Mouse (Mus musculus) spleen, postnatal 14 days (tissue): ENCODE measurements around the gene Fancc.
"Not testable (repeated sequence)": the region's sequence is repeated elsewhere in the genome, so short reads cannot be mapped to it uniquely, and the experiment has no call there.

Experiments used
- DNase-seq, 2 experiments: peaks; one replicate each; pipeline ENCODE4 v3.0.0; 2021 to 2022; ENCODE audit warnings: low spot score in 2 of 2

Gene Fancc

DNA sequence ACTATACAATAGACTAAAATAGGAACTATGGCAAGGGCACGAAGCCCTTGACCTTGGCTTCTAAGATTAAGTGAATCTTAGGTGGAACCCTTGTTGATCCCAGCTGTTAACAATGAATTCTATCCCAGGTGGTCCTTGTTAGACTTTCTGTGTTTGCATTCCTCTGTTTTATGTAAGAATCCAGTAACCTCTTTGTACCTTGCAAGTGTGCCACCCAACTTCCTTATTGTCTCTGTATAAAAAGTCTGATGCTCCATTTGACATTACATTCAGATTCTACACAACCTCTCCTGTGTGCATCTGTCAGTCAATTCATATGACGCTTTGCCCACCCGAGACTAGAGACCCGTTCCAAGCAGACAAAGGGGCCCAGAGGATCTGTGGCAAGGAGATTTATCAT, 143.8 kb downstream of the Fancc start:
- not testable (repeated sequence) for DNase-seq

DNA sequence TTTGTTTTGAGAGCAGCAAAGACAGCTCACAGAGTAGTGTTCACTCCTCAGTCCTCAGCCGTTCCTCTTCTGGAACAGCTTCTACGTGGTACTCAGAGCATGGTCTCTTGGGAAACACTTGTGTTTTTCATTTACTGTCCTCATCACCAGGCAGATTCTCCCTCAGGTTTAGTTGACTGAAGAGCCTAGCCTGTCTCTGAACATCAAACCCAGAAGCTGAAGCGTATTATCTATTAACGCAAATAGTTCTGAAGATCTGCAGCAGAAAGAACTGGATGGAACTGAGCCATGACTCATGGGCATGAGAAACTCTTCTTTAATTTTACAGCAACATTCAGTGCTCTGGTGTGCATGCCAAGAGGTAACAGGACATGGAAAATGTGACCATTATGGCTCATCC, 147.0 kb downstream of the Fancc start:
- no peak for DNase-seq

DNA sequence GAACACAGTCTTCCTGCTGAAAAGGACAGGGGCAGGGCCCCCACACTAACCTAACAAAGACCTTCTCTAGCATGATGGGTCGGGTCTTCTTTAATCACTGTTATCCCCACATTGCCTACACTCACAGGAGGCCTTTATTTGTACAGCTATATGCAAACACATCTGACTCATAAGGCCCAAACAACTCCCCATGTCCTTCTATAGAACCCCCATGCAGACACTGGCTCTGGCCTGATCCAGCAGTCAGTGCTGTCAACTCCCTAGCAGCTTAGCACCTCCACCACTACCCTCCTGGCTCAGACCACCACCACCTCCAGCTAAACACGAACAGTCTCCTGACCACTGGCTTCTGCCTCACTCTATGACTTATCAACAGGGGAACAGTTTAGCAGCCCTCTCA, 149.4 kb downstream of the Fancc start:
- DNase-seq = no peak

DNA sequence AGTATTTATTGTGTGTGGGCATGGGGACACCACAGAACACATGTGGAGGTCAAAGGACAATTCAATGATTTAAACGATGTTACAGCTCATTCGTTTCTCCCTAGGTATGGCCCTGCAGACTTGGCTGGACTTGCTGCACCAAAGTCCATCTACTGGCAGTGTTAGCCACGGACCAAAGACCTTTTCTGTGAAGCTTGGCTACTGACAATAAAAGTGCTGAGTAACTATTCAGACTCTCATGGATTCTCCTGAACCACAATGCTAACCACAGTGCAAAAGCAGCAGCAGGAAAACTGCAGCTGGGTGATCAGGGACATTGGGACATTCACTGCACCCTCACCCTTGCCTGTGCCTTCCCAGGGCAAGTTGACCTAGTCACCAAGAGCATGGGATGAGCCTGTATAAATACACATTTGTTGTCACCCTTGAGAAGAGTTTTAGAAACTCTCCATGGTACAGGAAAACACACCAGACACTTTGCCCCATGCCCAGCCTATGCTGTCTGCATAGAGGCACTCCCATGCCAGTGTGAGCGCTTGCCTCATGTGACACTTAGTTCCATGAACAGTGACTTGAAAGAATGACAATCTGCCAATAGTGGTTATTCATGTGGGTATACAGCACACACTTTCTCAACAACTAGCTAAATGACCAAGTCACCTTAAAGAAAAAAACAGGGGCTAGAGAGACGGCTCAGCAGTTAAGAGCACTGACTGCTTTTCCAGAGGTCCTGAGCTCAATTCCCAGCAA, 151.4 kb downstream of the Fancc start:
- DNase-seq = no peak

DNA sequence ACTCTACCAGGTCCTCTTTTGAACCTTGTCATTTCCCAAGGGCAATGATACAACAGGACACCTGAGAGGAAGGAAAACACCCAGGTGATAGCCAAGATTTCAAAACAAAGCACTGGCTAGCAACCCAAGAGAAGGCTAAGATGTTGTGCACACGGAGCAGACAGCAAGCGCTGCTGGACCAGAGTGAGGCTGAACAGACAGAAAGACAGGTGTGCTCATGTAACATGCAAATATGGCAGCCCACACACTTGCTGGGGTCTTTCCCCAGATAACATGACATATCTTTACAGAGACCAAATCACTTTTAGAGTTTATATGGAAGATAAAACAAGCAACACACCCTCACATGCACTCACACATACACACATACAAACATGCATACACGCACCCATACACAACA, 152.6 kb downstream of the Fancc start:
- no peak for DNase-seq

DNA sequence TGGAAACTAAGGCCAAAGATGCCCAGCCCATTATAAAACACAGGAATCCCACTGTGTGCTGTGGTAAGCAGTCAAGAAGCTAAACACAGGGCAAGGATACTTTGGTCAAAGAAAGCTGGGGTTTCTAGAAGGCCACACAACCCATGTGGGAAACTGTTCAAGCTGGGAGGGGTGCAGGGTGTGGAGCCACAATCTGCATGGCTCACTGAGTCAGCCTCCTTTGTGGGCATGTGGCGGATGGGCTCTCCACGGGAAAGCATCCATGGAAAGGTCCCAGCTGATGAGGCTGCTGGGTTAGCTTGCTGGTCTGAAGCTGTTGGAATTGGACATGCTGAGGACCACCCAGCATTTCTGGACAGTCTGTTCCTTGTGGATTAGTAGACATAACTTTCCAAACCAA, 154.3 kb downstream of the Fancc start:
- DNase-seq = no peak

DNA sequence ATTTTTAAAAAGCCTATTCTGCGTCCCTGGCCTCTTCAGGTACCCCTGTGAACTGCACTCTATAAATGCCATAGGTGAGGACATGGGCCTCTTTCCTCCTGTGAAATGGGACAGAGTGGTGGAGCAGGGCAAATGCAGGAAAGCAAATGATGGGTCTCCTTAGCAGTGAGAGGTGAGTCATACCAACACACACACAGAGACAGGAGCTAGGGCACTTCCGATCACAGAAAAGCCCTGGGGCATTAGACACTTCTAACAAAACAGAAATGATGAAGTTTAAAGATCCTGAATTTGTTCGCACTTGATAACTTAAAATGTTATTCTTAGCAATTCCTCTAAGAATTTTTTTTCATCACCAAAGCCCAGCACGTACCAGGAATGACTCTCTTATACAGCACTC, 157.1 kb downstream of the Fancc start:
- DNase-seq = no peak

DNA sequence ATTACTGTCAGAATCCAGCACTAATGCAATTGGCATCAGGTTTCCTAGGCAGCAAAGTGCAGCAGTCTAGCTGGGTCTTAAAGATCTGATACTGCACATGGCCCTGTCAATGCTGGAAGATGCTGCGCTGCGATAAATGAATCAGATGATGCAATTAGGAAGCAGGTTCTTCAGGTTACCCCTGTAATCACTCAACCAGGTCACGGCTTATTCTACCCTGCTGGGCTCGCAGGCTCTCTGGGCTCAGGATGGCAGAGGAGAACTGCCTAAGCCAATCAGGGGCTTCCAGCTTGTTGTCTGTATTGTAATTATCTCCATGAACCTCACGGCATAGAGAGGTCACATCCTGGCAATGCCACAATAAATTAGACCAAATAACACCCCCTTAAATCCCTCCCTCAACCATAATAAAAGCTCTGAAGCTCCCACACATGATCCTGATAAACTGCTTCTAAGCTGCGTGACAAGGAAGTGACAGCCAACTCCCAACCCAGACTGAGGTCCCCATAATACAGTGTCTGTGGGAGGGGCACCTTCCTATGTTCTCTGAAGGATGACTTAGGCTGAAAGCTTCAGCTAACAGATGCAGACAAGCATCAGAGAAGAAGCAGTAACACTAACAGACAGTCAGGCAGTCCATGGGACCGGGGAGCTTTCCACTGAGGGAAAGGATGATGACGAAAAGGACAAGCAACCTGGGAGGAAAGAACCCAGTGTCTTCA, 159.7 kb downstream of the Fancc start:
- DNase-seq = no peak

DNA sequence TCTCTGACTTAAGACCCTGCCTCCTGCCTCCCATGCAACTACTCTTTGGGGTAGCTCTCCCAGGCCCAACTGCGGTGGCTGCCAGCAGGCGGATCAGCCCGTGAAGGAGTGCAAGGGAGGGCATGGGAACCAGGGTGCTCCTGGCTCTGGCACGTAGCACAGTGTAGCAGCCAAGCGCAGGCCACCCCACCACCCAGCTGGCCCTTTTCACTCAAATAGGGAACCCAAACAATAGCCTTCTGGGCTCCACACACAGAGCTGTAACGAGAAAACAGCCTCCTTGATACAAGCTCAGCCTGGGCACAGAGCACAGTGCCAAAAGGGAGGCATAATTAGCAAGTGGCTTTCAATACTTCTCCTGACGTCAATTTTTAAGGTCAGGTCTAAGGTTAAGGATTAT, 160.7 kb downstream of the Fancc start:
- DNase-seq = no peak

DNA sequence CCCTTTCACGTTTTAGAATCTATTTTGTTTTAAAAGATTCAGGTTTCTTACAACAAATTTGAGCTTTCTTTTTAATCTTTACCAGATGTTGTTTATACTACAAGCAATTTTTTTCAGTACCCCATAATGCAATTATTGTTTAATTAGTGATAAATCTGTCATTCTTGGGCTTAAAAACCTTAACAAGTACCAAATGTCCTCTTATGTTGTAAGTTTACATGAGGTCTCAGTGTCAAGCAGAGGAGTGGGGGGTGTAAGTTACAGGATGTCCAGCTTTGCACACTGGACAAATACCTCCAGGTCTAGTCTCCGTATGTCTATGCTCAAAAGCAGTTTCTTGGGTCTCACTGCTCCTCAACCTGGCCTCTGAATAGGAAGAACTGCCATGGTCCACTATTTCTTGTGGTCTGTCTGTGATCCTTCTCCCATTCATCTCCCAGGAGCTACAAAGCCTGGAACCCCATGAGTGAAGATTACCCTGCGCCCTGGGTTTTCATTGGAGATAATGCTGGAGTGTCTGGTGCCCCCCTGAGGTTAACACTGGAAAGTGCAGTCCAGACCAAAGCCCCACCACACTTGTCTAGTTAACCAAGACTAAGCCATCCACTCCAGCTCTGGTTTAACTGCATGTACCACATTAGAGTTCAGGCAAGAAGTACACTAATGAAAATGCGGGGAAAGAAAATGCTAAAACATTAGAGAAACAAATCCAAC, 161.5 kb downstream of the Fancc start:
- peak in 1 of 2 experiments; percentile 8 for DNase-seq

DNA sequence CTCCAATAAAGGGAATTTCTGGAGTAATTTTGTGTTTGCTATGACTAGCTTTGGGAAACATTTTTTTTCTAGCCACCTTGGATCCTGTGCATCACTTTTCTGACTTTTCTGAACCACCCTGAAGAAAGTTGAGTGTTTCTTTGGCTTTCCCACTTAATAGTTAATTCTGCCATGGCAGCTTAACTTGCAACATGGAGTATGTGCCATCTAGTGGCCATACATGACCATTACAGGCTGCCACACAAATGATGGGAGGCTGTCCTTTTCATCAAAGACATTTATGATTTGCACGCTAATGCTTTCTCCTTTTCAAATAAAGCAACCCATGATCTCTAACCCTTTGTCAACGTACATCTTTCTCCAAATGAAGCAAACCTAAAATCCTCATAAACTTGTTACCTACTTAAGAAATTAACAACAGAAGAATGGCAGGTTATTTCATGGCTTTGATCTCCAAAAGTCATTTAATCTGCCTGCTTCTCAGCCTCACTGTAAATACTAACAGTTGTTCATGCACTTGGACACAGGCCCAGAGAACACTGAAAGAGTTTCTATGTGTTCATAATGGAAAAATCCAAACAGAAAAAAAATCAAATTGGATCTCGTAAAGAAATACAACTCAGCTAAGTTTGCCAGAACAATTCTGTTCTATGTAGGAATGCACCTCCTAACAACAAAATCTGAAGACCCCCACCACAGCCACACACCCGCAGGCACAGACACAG, 164.3 kb downstream of the Fancc start:
- peak in 1 of 2 experiments; percentile 28 for DNase-seq

DNA sequence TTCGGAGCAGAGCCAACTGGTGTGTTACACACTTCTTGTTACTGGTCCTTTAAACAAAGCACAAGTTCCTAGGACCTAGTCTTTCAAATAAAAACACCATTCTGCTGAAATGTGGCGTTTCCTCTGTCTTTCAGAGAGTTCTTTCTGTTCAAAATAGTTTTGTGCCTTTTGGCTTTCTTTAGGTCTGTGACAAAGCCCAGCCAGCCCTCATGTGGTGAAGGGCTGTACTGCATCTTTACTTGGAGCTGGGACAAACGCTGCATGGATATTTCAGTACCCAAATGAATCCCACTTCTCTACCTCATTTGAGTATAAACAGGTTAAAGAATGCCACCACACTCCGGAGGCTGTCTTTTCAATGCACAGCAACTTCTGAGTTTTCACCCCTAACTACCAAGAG, 165.7 kb downstream of the Fancc start:
- DNase-seq = peak in 1 of 2 experiments; percentile 31

DNA sequence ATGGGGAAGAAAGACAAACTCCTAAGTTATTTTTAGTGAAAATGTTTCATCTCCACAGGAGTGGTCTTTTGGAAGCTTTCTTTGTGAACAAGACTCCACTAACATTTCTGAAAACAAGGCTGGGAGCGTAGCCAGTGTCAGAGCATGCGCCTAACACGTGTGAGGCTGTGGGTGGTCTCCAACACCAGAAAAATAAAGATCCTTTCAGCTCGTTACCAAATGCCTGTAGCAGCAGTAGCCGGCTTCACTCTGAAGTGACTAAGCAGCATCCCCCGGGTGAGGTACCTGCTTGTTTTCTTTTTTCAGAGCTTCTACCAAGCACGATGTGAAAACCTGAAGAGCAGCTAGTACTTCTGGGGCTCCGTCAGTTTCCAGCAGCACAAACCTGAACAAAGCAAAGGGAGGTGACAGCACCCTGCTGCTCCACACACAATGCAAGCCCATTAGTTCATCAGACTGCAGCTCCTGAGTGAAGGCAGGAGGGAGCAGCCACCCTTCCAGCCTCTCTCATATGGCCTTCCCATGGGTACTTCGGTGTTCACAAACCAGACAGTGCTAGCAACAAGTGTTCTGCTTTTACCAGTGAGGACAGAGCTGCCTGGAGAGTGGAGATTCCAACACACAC, 166.7 kb downstream of the Fancc start:
- no peak for DNase-seq

DNA sequence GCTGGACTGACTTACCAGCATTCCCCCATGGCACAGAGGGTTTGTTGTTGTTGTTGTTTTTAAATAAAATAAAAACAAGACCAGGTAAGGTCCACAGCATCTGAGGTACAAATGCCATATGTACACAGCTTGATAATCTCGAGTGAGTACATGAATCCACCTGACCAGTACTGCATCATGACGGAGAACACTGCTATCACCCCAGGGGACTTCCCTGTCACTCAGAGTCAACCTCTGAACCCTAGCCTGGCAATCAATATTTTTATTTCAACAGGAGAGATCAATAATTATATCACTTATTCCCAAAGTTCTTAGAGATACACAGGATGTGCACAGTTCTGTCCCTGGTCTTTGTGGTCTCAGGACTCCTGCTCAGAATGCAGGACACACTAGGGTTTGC, 171.1 kb downstream of the Fancc start:
- DNase-seq = no peak

DNA sequence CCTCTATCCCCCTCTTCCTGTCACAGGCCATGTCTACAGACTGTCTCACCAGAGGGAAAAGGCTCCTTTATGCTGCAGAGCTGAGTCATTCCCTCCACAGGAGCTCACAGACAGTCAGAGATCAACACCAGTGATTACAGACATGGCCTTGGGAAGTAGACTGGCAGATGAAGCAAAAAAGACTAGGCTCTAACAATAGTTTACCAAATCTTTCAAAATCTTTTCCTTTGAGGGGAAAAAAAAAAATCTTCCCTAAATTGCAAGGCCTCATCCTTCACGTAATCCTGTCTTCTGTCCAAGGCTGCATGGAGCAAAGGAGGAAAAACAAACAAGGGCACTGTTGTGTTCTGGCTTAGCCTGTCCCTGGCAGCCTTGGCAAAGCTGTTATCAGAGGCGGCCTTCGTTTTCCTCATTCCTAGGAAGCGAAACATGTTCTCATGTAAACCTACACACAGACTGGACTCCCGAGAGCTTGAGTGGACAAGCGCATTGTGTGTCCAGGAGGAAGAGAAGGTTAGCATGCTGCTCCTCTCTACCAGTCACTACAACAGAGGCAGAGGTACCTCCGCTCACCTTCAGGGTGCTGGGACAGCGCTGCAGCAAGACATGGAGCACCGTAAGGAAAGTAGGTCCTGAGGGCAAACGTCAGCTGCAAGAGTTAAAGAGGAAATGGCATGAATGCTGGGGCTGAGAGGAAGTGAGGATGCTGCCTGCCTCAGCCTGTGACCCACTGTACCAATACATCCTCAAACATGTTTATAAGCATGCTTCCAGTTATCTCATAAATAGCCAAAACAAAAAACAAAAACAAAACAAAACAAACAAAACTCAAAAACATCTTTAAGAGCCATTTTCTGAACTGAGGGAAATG, 171.9 kb downstream of the Fancc start:
- no peak for DNase-seq

DNA sequence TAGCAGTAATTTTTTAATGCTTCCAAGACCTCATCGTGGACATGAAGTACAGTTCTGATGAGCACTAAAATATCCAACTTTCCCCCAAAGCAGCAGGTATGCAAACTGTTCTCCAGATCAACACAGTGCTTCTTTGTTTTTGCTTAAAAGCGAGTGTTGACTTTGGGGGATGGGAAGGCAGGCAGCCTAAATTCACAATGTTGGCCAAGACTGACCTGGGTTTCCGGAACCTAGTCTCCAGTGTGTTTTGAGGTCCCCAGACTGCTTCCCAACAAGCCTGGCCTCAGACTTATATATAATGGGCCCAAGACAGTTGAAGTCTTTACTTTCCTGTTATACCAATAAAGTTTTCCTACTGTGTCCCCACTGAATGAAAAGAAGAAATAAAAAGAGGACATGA, 172.8 kb downstream of the Fancc start:
- no peak for DNase-seq

DNA sequence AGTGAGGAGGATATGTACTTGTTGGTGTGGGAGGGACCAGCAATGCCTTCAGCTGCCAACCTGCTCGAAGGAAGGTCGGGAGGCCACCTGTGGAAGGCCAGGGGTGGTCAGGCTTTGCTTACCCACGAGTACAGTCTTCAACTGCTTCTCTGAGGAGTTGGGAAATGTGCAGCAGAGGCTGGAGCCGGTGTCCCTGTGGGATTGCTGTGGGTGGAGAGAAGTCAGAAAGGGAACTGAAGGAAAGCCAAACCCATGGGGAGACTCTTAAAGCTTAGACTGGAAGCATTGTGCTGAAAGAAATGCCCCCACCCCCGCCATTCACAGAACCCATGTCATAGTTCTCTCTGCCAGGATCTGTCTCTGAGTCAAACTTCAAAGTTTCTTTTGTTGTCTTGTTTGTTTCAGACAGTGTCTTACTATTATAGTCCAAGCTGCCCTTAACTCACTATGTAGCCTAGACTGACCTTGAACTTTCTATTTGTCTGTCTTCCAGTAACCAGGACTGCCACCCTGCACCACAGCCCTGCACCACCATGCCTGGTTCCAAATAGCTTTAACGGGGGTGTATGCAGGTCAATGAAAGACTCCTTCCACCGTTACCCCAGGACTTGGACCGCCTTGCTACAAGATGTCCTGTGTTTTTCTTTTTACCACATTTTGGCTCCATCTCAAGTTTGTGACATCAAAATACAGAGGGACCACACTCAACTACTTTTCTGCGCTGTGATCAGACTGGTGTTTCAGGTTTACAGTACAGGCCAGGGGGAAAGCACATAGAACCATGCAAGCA, 173.6 kb downstream of the Fancc start:
- DNase-seq = no peak

DNA sequence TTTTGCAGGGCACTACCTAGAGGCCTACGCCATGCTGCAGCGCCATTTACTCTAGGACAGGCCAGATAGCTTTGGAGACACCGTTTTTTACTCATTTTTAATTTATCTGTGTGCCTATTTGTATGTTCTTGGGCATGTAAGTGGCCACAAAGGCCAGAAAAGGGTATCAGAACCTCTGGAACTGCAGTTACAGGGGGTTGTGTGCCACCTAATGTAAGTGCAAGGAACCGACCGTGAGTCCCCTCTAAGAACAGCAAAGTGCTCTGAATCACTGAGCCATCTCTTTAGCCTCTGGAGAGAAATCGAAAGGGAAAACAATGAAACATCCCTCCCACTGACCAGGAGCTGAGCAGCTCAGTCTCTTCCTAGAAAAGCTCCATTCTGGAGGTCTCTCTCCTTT, 174.3 kb downstream of the Fancc start:
- no peak for DNase-seq

DNA sequence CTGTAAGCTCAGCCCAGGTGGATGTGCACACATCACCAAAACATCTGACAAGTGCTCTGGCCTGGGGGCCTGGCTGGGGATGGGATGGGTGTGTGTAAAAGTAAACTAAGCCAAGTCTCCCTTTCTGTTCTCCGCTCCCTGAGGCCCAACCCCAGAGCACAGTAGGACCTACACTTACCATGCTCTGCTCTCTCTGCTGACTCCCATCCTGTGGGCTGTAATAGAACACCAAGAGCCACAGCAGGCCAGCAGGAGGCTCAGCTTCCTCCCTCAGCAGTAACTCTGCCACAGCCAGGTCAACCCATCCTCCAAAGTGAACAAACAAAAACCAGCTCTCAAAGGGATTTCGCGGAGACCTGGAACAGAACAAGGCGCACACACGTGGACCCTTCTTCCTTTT, 175.4 kb downstream of the Fancc start:
- no peak for DNase-seq

DNA sequence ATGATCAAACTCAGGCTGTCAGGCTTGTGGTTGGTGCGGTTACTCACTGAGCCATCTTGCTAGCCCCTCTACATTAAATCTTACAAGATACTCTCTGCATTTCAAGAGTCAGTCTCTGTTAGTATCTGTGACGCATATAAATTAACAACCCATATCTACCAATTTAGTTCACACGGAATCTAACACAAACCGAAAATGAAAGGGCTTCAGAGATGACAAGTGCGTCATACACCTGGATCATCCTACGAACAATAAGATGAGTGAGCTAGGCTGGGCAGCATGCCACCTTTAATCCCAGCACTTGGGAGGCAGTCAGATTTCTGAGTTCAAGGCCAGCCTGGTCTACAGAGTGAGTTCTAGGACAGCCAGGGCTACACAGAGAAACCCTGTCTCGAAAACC, 177.3 kb downstream of the Fancc start:
- DNase-seq = no peak
